Mouse (Mus musculus) splenic B cell, adult 2 months (primary cell): ENCODE results near the gene Rimbp3.
"Not testable (repeated sequence)": the region's sequence is repeated elsewhere in the genome, so short reads cannot be mapped to it uniquely, and the experiment has no call there.

Experiments used
- DNase-seq: peaks from one replicate; pipeline ENCODE4 v3.0.0-alpha.2; 2011; ENCODE audit warnings: low read depth, low spot score
- H3K27me3 ChIP-seq: 2 replicates; pipeline ENCODE4 v1.6.1; 2012; ENCODE audit warnings: mild to moderate bottlenecking, low read length, moderate library complexity, mixed read lengths; ENCODE audit not compliant: control insufficient read depth, poor library complexity, insufficient read depth, severe bottlenecking
- H3K36me3 ChIP-seq: 2 replicates; pipeline ENCODE4 v1.6.1; 2012; ENCODE audit warnings: mild to moderate bottlenecking, low read length, moderate library complexity, mixed read lengths; ENCODE audit not compliant: control insufficient read depth, poor library complexity, insufficient read depth, severe bottlenecking

Rimbp3 gene

GRCm38 (mm10) chr16:17208389-17209361, at the start of gene Rimbp3:
Rimbp3 (plus strand) TSS chr16:17208603.
- no peaks in the 10 kb centered on the region for H3K27me3 ChIP-seq
- H3K36me3 ChIP-seq, result no peaks in the 10 kb centered on the region
- peak; percentile 83 for DNase-seq

DNA sequence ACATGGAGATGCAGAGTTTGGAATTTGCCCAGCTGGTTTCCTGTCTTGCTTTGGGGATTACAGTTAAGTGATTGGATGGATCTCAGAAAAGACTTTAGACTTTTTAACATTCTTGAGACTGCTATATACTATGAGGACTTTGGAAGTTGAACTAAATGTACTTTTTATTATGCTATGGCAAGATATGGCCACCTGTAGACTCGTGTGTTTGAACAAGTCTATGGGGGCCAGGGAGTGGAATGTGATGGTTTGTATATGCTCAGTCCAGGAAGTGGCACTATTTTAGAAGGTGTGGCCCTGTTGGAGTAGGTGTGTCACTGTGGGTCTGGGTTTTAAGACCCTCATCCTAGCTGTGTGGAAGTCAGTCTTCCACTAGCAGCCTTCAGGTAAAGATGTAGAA, 42.9 kb upstream of the Rimbp3 start:
- not testable (repeated sequence) for H3K36me3 ChIP-seq, DNase-seq, H3K27me3 ChIP-seq

GRCm38 (mm10) chr16:17167179-17167578, 41.2 kb upstream of the Rimbp3 start:
- Histone ChIP-seq H3K36me3 (peaks cover 10% of the 10 kb centered on the region), H3K27me3 (no peaks in the 10 kb centered on the region)
- no peak for DNase-seq

GRCm38 (mm10) chr16:17168049-17168448, 40.4 kb upstream of the Rimbp3 start:
- Histone ChIP-seq H3K27me3 (no peaks in the 10 kb centered on the region), H3K36me3 (peaks cover 10% of the 10 kb centered on the region)
- DNase-seq, result no peak

DNA sequence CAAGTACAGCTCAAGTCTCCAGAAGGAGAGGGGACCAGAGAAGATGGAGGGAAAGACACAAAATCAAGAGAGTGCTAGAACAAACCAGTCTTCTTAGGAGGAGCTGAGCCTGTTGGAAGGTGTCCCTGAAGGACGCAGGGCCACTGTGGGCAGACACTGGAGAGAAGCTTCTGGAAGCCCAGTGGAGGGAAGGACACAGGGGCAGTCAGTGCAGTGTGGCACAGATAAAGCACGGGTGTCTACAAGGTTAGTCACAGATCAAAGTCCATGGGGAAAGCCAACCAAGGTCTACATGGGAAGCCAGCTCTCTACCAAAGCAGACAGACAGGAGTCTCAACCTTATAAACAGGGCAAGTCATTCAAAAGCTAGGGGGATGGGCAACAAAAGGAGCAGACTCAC, 32.6 kb upstream of the Rimbp3 start:
- no peaks in the 10 kb centered on the region for H3K27me3 ChIP-seq
- H3K36me3 ChIP-seq, result peaks cover 6% of the 10 kb centered on the region
- no peak for DNase-seq

- no peaks in the 10 kb centered on the region for H3K27me3 ChIP-seq
- DNase-seq, result no peak
- H3K36me3 ChIP-seq, result peaks cover 6% of the 10 kb centered on the region
These were observed 30.7 kb upstream of the Rimbp3 start for GRCm38 (mm10) chr16:17177623-17178170.

GRCm38 (mm10) chr16:17179706-17180105, 28.7 kb upstream of the Rimbp3 start:
- no peak for DNase-seq
- no peaks in the 10 kb centered on the region for H3K27me3 ChIP-seq
- peaks cover 6% of the 10 kb centered on the region for H3K36me3 ChIP-seq

DNA sequence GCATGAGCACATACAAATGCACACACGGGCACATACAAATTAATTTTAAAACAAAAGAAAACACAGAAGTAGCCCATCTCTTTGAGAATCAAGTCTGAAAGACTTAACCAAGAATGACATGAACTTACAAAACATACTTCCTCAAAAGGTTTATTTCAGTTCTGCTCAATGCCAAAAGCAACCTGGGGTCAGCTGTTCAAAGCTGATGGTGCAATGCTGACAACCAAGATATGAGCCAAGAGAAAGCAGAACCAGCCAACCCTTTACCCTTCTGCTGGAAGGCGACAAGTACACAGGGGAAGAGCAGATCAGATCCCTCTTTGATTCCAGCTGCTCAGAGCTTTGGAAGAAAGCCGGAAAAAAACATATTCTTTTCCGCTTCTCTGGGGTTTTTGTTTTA, 27.0 kb upstream of the Rimbp3 start:
- DNase-seq, result peak; percentile 77
- H3K36me3 ChIP-seq, result no peaks in the 10 kb centered on the region

GRCm38 (mm10) chr16:17182136-17182535, 26.3 kb upstream of the Rimbp3 start:
- no peak for DNase-seq
- no peaks in the 10 kb centered on the region for H3K27me3 ChIP-seq
- H3K36me3 ChIP-seq, result no peaks in the 10 kb centered on the region

More for the DNA sequence above, 27.0 kb upstream of the Rimbp3 start:
- H3K27me3 ChIP-seq, result no peaks in the 10 kb centered on the region

DNA sequence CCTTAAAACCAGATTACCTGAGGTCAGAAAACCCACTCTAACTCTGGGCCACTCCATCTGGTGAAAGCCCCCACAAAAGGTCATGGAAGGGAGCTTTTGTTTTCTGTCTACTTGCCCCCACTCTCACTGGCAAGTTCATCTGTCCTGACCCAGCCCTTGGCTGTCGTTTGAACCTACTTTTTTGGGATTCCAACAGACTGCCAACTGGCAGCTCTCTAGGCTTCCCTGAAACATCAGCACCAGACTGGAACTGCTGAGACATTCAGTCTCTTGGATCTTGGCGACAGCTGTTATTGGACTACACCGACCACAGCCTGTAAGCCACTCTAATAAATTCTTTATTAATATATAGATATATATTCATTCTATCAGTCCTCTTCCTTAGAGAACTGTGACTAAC, 25.4 kb upstream of the Rimbp3 start:
- no peaks in the 10 kb centered on the region for H3K36me3 ChIP-seq
- no peak for DNase-seq
- no peaks in the 10 kb centered on the region for H3K27me3 ChIP-seq

DNA sequence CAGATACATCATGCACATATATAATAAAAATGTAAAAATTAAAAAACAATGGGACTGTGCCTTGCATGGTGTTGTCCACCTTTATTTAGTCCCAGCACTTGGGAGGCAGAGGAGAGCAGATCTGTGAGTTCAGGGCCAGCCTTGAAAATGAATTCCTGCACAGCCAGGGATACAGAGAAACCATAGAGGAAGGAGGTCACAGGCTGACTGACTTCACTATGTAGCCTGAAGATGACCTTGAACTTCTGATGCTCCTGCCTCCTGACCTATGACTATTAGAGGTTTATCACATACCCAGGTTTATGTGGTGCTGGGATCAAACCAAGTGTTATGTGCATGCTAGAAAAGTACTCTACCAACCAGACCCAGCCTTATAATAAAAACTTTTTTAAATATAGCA, 22.9 kb upstream of the Rimbp3 start:
- Histone ChIP-seq H3K36me3 (no peaks in the 10 kb centered on the region), H3K27me3 (no peaks in the 10 kb centered on the region)
- DNase-seq, result no peak

DNA sequence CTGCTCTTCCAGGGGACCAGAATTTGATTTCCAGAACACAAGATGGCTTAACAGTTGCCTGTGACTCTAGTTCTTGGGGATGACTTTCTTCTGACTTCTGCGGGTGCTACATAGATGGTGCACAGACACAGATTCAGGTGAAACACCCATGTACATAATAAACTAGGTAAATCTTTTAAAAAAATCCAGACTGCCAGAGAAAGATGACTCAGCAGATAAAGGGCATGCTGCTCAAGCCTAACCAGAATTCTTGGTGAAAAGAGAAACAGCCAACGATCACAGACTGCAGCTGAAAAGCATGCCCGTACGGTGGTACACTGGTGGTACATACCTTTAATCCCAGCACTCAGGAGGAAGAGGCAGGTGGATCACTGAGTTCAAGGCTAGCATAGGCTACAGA, 14.6 kb upstream of the Rimbp3 start:
- no peaks in the 10 kb centered on the region; the same call in 1 of the 2 replicates for H3K36me3 ChIP-seq
- H3K27me3 ChIP-seq, result no peaks in the 10 kb centered on the region
- no peak for DNase-seq

- no peaks in the 10 kb centered on the region; the same call in 1 of the 2 replicates for H3K36me3 ChIP-seq
- DNase-seq, result peak; percentile 32
- H3K27me3 ChIP-seq, result no peaks in the 10 kb centered on the region
These were observed 8.1 kb upstream of the Rimbp3 start for GRCm38 (mm10) chr16:17200121-17200952.

GRCm38 (mm10) chr16:17200953-17201707, 7.3 kb upstream of the Rimbp3 start:
- Histone ChIP-seq H3K36me3 (no peaks in the 10 kb centered on the region; the same call in 1 of the 2 replicates), H3K27me3 (no peaks in the 10 kb centered on the region)
- DNase-seq, result peak; percentile 83
